Mouse (Mus musculus): Measurements from ENCODE around the gene Pdrg1. TPM values are rescaled to one million over a fixed set of nuclear protein-coding genes. Genes with fewer than 3 reads are reported as not detected.

Pdrg1 gene
- 88.5 and 90.8 TPM in 2 replicates for polyA plus RNA-seq (2016; fragmentation: Nextera tagmentation; extraction: Ambion mirVana)

DNA sequence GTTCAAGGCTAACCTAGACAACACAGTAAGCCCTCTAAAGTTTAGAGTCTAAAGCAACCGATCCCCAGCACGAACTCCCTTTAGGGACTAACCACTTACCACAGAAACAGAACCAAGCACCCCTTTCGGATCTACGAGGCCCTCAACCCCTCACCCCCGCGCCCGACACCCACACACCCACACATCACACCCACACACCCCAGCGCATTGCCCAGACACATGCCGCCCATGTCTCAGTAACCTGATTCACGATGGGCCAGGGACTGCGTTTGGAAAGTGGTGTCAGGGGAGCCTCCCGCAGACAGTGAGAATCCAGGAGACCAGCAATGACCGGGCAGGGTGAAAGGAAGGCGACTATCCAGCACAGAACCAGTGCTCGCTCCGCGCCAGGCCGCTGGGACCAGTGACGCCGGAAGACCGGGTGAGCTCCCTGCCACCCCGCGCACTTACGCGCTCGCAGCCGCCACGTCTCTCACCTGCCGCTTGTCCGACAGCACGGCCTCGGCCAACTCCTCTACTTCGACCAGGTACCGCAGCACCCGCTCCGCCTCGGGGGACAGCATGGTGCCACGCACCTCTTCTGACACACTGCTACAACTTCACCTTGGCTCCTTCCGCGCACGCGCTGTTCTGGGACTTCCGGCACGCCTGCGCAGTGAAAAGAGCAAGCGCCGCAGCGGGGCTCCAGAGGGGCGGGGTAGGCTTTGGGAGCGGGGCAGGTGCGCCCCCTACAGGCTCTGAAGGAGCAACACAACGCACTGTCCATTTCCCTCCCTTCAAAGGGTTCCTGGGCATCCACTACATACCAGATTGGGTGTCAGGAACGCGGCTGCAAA is at the start of gene Pdrg1:
TSS of gene Pdrg1 (minus strand) at position 670 of the 836 bp plus-strand sequence.
- WGBS = 1% methylated on average over 54 of the region's 54 CpGs
- H3K27ac ChIP-seq = peak within 1 kb of the TSS; percentile 83
- peak; percentile 95 for DNase-seq (ENCODE audit: extremely low spot score, low spot score)

DNA sequence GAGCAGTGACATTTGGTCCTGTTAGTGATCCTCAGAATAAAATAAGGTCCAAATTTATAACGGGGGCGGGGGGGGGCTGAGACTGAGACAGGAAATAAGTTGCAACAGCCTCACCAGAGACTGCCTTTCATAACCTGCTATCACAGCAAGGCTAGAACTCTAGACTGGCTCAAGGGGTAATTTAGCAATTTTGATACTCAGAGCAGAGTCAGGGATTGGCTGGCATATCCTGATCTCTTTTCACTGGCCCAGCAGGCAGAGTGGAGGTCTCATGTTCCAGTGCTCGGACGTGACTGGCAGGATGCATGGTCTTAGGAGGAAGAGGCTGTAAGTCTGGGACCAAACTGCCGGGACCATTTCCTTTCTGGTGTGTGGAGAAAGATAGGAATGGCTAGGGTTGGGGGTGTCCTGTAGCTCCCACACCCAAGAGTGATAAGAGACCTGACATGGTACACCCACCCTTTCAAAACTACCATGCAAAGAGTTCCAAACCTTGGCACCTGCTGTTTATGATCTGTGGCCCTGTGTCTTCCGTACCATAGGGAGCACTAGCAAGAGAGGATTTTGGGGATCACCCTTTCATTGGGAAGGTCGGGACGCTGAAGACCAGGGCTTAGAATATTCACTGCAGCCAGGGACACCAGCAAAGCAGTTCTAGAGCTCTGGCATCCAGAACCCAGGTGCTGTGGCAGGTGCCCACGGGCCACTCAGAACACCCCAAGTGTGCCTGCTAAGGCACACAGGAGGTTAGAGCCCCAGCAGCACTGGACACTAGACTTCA is 49.2 kb upstream of the Pdrg1 start:
- no peaks in the 10 kb centered on the region for H3K9me3 ChIP-seq
- no peak overlapping the region for H3K27ac ChIP-seq
- DNase-seq (ENCODE audit: extremely low spot score, low spot score) = no peak
- no peaks in the 10 kb centered on the region for H3K36me3 ChIP-seq (replicated peaks)
- H3K27me3 ChIP-seq (ENCODE audit: poor library complexity, severe bottlenecking) = peaks cover 37% of the 10 kb centered on the region
- no peak overlapping the region for H3K4me3 ChIP-seq
- 72% methylated on average over 9 of the region's 9 CpGs for WGBS
- peaks cover 13% of the 10 kb centered on the region; the same call in 1 of the 2 replicates for H3K4me1 ChIP-seq

More for the DNA sequence above, at the start of gene Pdrg1:
- Histone ChIP-seq H3K27me3 (ENCODE audit: poor library complexity, severe bottlenecking) (peaks cover 25% of the 10 kb centered on the region), H3K9me3 (no peaks in the 10 kb centered on the region), H3K4me3 (peak within 1 kb of the TSS; percentile 86), H3K36me3 (replicated peaks) (peaks cover 40% of the 10 kb centered on the region), H3K4me1 (peaks cover 19% of the 10 kb centered on the region)

DNA sequence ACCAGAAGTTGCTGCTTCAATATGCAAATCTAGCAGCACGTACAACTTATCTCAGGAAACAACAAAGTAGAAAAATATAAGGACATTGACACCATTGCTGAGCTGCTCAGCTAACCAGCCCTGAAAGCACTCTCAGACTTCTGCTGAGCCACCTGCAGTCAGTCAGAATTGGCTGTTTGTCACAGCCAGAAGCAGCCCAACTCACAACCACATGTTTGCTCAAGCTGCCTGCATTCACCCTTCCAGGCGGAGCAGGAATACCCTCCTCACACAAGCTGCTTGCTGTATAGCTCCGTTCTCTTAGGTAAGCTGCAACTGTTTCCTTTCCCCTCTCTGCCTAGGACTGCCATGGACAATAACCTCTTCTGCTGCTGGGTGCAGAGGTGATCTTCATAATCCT is 48.2 kb upstream of the Pdrg1 start:
- H3K27ac ChIP-seq = no peak overlapping the region
- H3K4me3 ChIP-seq = no peak overlapping the region
- no peak for DNase-seq (ENCODE audit: extremely low spot score, low spot score)
- H3K36me3 ChIP-seq (replicated peaks) = no peaks in the 10 kb centered on the region
- H3K4me1 ChIP-seq = peaks cover 13% of the 10 kb centered on the region; the same call in 1 of the 2 replicates
- H3K27me3 ChIP-seq (ENCODE audit: poor library complexity, severe bottlenecking) = peaks cover 28% of the 10 kb centered on the region
- 64% methylated on average over 3 of the region's 3 CpGs for WGBS
- no peaks in the 10 kb centered on the region for H3K9me3 ChIP-seq

DNA sequence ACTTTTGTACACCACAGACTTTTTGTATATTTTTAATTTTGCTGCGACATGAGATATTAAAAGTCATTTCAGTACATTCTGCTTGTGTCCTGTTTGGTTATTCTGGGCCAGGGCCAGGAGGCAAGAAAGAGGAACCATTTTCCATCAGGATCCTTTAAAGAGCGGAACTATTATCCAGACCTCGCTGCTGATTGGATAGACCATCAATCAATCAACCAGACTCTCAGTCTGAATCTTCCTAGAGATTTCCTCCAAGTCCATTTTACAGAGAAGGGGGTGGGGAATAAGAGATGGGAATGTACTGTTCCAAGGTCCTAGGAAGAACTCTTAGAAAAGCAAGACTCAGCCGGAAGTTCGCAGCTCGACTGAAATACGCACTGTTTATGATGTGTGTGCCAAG is 45.0 kb upstream of the Pdrg1 start:
- WGBS = 91% methylated on average over 7 of the region's 7 CpGs
- Histone ChIP-seq H3K9me3 (no peaks in the 10 kb centered on the region), H3K27me3 (ENCODE audit: poor library complexity, severe bottlenecking) (no peaks in the 10 kb centered on the region; the same call in 1 of the 2 replicates), H3K27ac (no peak overlapping the region), H3K4me3 (no peak overlapping the region), H3K36me3 (replicated peaks) (no peaks in the 10 kb centered on the region), H3K4me1 (0 out of 2 replicates have a peak, but pooled peaks cover 3% of the 10 kb centered on the region)
- no peak for DNase-seq (ENCODE audit: extremely low spot score, low spot score)

DNA sequence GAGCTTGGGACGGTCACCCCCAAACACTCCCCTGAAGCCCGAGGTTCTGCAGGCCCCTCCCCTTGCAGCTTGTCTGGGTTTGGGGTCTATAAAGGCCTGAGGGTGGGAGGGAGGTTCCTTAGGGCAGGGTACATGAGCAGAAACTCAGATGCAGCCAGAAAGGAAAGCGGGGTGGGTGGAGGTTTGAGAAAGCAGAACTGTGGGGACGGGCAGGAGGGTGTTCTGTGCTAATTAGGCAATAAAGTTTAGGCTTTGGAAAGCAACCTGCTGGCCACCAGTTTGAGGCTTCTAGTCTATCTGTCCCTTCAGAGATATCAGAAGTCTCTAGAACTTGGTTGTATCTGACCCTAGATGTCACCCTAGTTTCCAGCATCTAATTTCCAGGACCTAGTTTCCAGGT is 43.1 kb upstream of the Pdrg1 start:
- WGBS = 70% methylated on average over 4 of the region's 4 CpGs
- no peaks in the 10 kb centered on the region for H3K4me1 ChIP-seq
- DNase-seq (ENCODE audit: extremely low spot score, low spot score) = no peak
- H3K9me3 ChIP-seq = no peaks in the 10 kb centered on the region
- H3K4me3 ChIP-seq = no peak overlapping the region
- H3K27me3 ChIP-seq (ENCODE audit: poor library complexity, severe bottlenecking) = peaks cover 14% of the 10 kb centered on the region
- no peak overlapping the region for H3K27ac ChIP-seq
- H3K36me3 ChIP-seq (replicated peaks) = no peaks in the 10 kb centered on the region

DNA sequence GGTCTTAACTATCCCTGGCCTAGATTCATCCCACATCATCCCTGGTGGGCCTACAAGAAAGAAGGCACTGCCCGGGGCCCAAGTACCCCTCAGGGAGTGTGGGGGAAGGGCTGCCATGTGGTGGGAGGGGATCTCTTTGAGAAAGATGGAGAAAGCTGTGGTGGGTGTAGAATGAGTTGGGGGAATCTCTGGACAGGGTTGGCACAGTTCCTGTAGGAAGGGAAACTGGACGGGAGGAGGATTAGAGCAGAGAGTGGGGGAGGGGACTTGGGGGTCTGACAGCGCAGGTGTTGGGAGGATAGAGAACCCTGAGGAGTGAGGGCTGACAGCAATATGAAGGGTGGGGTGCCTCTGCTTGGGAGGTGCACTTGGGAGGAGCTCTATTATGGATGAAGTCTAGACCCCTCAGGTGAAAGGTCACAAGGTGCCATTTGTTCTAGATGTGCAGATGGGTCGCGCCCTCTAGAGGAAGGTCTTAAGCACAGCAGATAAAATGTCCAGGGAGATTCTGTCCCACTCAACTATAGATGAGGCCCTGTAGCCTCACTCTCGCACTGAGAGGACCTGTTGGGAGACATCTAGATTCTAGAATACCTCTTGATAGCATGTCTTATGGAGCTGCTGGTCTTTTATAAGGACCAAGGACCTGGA is 40.2 kb upstream of the Pdrg1 start:
- Histone ChIP-seq H3K27me3 (ENCODE audit: poor library complexity, severe bottlenecking) (peaks cover 43% of the 10 kb centered on the region), H3K4me1 (peaks cover 6% of the 10 kb centered on the region), H3K36me3 (replicated peaks) (no peaks in the 10 kb centered on the region)

DNA sequence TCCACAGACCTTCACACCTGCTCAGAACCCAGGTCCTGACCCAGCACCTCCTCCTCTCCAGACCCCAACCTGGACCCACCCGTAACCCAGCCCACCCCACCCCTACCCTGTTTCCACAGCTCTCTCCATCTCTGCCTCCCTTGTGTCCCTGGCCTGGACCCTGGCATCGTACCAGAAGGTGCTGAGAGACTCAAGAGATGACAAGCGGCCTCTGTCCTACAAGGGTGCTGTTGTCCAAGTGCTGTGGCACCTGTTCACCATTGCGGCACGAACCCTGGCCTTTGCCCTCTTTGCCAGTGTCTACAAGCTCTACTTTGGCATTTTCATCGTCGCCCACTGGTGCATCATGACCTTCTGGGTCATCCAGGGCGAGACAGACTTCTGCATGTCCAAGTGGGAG is 38.7 kb upstream of the Pdrg1 start:
- Histone ChIP-seq H3K36me3 (replicated peaks) (no peaks in the 10 kb centered on the region), H3K27ac (no peak overlapping the region), H3K4me3 (no peak overlapping the region), H3K9me3 (no peaks in the 10 kb centered on the region), H3K4me1 (peaks cover 6% of the 10 kb centered on the region), H3K27me3 (ENCODE audit: poor library complexity, severe bottlenecking) (peaks cover 58% of the 10 kb centered on the region)
- DNase-seq (ENCODE audit: extremely low spot score, low spot score) = no peak
- 89% methylated on average over 8 of the region's 8 CpGs for WGBS

More for the DNA sequence above, 40.2 kb upstream of the Pdrg1 start:
- no peak overlapping the region for H3K27ac ChIP-seq
- no peaks in the 10 kb centered on the region for H3K9me3 ChIP-seq
- H3K4me3 ChIP-seq = no peak overlapping the region
- WGBS = 61% methylated on average over 6 of the region's 6 CpGs
- no peak for DNase-seq (ENCODE audit: extremely low spot score, low spot score)

DNA sequence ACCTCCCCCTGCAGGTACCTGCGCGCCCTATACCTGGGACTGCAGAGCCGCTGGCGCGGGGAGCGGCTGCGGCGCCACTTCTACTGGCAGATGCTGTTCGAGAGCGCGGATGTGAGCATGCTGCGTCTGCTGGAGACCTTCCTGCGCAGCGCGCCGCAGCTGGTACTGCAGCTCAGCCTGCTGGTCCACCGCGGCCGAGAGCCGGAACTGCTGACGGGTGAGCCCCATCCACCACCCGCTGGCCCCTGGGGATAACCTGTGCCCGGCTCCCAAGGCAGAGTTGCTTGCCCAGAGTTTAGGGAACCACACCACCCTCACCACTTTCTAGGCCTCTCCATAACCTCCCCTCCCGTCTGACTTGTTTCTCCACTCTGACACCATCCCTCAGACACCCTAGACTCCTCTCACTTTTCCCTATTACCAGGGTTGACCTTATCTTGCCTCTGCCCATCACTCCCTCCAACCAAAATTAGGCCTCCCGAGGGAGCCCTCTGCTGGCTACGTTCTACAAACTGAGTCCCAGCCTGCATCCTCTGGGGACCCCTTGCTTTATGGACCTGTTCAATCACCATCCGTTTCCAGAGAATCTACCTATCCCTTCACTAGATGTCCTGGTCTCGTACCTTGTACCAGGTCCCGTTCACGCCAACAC is 37.6 kb upstream of the Pdrg1 start:
- Histone ChIP-seq H3K36me3 (replicated peaks) (no peaks in the 10 kb centered on the region), H3K4me3 (peak overlapping the region; percentile 24), H3K4me1 (peaks cover 6% of the 10 kb centered on the region), H3K27ac (no peak overlapping the region), H3K27me3 (ENCODE audit: poor library complexity, severe bottlenecking) (peaks cover 58% of the 10 kb centered on the region), H3K9me3 (no peaks in the 10 kb centered on the region)
- DNase-seq (ENCODE audit: extremely low spot score, low spot score) = no peak
- WGBS = 8% methylated on average over 30 of the region's 30 CpGs

DNA sequence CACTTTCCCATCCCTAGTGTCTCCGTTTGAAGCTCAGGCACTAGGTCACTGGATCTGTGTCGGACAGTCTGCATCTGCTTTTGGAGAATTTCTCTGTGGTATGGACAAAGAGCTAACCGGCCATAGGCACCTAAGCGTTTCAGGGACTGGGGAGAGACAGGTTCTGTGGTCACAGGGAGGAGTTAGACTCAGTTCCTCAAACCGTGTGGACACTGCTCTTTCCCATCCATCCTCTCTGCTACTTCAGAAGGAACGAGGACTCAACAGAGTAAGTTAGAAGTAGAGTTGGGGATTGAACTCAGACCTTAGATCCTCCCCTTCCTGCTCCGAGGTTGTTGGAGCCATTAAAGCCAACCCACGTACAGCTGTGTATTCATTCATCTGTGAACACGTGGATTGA is 36.3 kb upstream of the Pdrg1 start:
- H3K4me1 ChIP-seq = peaks cover 6% of the 10 kb centered on the region
- H3K27me3 ChIP-seq (ENCODE audit: poor library complexity, severe bottlenecking) = peaks cover 58% of the 10 kb centered on the region
- no peak overlapping the region for H3K27ac ChIP-seq
- no peak for DNase-seq (ENCODE audit: extremely low spot score, low spot score)
- no peak overlapping the region for H3K4me3 ChIP-seq
- H3K9me3 ChIP-seq = no peaks in the 10 kb centered on the region
- 82% methylated on average over 9 of the region's 9 CpGs for WGBS
- no peaks in the 10 kb centered on the region for H3K36me3 ChIP-seq (replicated peaks)

DNA sequence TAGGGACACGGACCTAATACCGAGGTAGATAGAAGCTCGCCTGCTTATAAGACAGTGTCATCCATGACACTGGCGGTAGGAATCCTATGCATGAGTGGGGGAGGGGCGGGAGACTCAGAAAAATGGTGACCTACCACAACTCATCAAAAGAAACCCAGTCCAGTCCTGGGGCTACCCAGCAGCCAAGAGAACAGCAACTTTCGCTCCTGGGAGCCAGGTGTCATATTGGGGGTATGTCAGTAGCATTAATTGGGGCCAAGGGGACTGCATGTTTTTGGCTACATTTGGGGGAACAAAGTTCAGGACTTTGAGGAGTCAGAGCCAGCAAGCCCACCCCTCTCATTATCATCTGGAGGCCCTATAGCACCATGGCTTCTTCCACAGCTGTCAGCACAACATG is 35.9 kb upstream of the Pdrg1 start:
- H3K27me3 ChIP-seq (ENCODE audit: poor library complexity, severe bottlenecking) = peaks cover 58% of the 10 kb centered on the region
- no peak overlapping the region for H3K4me3 ChIP-seq
- 82% methylated on average over 6 of the region's 6 CpGs for WGBS
- peaks cover 6% of the 10 kb centered on the region for H3K4me1 ChIP-seq
- H3K9me3 ChIP-seq = no peaks in the 10 kb centered on the region
- no peaks in the 10 kb centered on the region for H3K36me3 ChIP-seq (replicated peaks)
- no peak for DNase-seq (ENCODE audit: extremely low spot score, low spot score)
- no peak overlapping the region for H3K27ac ChIP-seq

DNA sequence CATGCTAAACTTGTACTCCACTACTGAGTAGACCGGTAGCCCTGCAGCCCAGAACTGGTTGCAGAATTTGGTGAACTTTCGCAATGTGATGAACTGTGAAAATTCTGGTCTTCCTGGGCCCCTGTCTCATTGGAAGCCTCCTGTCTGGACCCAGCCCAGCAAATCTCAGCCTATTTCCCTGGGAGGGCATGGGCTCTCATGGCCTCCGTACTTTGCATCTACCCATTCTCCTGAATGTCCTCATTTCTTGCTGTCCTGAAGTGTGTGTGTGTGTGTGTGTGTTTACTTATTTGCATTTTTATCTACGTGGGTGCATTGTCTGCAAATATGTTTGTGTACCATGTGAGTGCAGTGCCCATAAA is 34.8 kb upstream of the Pdrg1 start:
- DNase-seq (ENCODE audit: extremely low spot score, low spot score) = no peak
- H3K36me3 ChIP-seq (replicated peaks) = no peaks in the 10 kb centered on the region
- H3K27me3 ChIP-seq (ENCODE audit: poor library complexity, severe bottlenecking) = peaks cover 58% of the 10 kb centered on the region
- no peak overlapping the region for H3K4me3 ChIP-seq
- WGBS = 84% methylated on average over 4 of the region's 4 CpGs
- peaks cover 6% of the 10 kb centered on the region for H3K4me1 ChIP-seq
- H3K9me3 ChIP-seq = no peaks in the 10 kb centered on the region
- no peak overlapping the region for H3K27ac ChIP-seq

DNA sequence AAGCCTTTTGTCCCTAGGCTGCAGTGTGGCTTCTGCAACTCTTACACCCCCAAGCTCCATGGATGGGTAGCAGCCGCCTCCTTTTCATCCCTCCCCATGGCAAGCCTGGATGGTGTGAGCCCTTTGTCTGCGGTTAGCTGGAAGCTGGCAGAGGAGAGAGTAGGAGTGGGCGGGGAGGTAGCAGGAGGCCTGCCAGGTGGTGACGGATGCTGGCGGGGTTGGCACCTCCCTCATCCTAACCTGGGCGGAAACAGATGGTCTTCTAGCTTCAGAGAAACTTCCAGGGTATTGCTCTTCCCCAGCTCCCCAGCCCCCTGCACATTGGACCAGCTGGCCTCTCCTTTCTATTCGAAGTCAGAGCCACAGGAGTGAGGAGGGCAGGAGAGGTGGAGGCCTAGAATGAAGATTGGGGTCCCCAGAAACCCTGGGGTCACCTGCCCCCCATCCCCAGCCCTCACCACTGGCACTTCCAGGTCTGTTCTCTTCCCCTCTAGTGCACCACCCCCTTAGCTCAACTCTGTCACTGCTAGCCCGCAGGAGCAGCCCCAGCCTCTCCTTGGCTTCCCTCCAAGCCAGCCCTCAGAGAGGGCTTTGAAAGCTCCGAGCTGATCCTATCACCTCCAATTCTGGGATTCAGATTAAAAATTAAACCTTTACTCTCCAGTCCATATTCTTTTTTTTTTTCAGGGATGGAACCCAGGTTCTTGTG is 34.2 kb upstream of the Pdrg1 start:
- Histone ChIP-seq H3K27me3 (ENCODE audit: poor library complexity, severe bottlenecking) (peaks cover 54% of the 10 kb centered on the region), H3K4me1 (peaks cover 6% of the 10 kb centered on the region), H3K4me3 (no peak overlapping the region), H3K9me3 (no peaks in the 10 kb centered on the region), H3K36me3 (replicated peaks) (no peaks in the 10 kb centered on the region), H3K27ac (no peak overlapping the region)
- 65% methylated on average over 9 of the region's 9 CpGs for WGBS
- no peak for DNase-seq (ENCODE audit: extremely low spot score, low spot score)
